Mouse (Mus musculus) mouse trophoblast stem cell (cell line): ENCODE measurements around the gene Ap3d1.

Source experiments
- in situ Hi-C, 2 experiments: fragments of 300-500 bp; cut with MseI, MboI; formaldehyde crosslinking; loops; 2 replicates in 1 of 2; 3 replicates in 1 of 2; pipeline ENCODE4 v1.15.1; 2025

Ap3d1 gene

DNA sequence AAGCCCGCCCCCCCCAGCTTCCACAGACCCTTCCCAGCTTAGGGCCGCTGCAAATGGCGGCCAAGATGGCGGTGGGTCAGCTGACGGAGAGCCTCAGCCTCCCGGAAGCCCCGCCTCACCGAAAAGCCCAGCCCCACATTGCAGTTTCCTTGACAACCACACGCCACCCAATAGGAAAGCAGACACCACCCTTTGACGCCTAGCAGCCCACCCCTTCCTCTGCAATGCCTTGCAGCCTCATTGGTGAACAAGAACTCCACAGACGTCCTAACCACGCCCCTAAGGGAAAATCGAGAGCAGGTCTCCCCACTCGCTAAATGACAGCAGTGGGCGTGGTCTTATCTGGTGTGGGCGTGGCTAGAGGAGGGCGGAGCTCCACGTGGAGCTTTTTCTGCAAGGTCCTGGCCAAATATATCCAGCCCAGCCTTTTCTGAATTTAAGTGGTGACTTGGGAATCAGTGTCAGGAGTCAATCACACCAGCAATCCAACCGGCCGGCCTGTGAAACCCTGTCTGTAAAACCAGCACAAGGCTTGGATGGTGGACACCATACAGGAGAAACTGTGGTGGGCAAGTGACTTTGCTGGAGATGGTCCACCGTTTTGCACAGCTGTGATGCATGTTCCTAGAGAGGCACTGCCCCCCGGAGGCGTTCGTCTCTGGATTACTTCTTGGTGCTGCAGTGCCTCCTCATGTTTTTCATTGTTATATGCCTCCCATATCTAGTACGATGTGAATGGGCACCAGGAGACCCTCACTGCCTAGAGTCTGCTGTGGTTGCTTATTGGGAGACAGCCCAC, at the start of gene Ap3d1:
Gene Ap3d1, minus strand, starts transcription at position 85 of the 799 bp plus-strand sequence.
- in situ Hi-C loops: loop anchor here in 1 of 2 experiments (10.0 kb wide), 1 partner anchor 132 kb away; the partner anchor contains the start of gene Tmprss9

DNA sequence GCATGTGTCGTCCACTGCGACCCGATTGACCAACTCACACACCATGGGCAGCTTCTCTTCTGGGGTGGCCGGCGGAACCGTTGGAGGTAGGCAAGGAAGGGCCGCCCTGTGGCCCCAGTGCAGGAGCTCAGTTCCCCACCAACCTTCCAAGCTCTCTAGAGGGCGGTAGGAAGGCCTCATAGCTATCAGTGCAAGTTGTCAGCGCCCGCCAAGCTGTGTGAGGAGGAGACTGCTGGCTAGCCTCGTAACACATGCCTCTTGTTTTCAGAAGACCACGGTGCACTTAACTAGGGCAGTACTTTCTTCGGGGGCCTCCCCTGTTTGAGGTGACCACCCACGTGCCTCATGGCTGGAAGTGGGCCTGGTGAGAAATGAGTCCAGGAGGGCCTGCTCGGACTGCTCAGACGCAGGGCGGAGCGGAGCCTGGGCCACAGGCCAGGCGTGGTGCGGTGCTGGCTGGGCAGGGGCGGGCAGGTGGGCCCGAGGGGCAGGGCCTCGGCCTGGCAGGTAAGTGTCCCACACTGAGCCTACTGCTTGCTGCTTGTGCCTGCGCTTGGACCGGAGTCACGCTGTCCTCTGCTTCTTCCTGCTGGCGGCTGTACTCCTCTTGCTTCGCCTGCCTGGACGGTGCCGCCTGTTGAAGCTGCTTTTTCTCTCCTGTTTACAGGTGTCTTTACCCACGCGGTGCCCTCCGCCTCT, 49.6 kb upstream of the Ap3d1 start:
- in situ Hi-C loops: no loop called here

DNA sequence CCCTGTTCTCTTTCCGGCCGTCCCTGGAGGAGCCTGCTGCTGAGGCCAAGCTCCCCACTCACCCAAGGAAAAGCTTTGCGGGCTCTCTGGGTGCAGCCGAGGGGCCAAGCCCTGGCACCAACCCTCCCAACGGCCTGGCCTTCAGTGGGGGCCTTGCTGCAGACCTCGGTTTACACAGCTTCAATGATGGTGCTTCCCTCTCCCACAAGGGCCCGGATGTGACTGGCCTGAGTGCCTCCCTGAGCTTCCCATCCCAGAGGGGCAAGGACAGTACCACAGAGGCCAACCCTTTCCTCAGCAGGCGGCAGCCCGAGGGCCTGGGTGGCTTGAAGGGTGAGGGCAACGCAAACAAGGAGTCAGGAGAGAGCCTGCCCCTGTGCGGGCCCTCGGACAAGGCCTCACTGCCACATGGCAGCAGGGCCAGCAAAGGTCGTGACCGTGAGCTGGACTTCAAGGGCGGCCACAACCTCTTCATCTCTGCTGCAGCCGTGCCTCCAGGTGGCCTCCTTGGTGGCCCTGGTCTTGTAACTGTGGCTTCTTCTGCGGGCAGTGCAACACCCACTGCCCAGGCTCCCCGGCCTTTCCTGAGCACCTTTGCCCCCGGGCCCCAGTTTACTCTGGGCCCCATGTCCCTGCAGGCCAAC, 48.8 kb upstream of the Ap3d1 start:
- in situ Hi-C loops: no loop called here

DNA sequence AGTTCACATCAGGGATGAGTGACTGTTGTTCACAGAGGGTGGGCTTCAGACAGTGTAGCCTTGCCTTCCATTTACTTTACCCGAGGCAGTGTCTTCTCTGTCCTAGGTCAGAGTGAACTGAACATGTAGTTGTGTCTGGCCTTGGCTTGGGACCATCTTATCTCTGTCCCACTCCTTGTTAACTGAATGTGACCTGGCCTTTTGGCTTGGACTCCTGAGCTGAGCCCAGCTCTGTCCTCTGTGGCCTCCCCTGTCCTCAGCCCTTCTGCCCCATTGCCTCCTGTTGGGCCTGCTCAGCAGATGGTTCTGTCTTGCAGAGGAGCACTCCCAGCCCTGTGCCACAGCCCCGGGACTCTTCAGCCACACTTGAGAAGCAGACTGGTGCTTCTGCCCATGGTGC, 45.5 kb upstream of the Ap3d1 start:
- in situ Hi-C loops: no loop called here

DNA sequence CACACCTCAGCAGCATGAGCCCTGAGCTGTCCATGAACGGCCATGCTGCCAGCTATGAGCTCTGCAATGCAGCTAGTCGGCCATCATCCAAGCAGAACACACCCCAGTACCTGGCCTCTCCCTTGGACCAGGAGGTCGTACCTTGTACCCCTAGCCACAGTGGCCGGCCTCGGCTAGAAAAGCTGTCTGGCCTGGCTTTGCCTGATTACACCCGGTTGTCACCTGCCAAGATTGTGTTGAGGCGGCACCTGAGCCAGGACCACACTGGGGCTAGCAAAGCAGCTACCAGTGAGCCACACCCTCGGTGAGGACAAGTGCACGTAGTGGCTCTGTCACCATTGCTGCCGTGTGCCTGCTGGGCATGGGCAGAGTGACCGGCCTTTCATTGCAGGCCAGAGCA, 43.9 kb upstream of the Ap3d1 start:
- in situ Hi-C loops: no loop called here

DNA sequence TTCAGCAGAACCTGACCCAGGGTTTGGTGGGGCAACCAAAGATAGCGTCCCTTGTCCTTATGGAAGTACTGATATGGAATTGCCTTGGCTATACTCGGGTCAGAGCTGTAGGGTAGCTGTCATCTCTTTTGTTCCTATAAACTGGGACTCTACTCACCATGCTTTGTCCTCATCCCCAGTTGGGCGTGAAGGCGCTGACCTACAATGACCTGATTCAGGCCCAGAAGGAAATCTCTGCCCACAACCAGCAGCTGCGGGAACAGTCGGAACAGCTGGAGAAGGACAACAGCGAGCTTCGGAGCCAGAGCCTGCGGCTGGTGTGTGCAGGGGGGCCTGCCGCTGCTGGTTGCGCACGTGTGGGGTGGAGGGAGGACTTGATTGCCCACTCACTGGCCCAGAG, 42.8 kb upstream of the Ap3d1 start:
- in situ Hi-C loops: no loop called here

DNA sequence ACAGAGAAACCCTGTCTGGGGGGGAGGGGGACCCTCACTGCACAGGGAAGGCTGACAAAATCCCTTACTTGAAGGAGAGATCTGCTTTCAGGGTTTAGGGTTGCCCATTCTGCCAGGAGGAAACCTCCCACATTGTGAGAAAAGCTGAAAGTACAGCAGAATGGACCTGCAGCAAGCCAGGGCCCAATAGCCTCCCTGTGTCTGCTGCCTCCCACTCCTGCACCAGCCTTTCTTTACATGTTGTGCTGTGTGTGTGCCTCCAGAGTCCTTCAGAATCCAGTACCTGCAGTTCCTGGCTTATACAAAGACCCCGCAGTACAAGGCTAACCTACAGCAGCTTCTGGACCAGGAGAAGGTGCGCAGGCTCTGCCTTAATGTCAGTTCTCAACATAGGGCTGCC, 42.2 kb upstream of the Ap3d1 start:
- in situ Hi-C loops: no loop called here

DNA sequence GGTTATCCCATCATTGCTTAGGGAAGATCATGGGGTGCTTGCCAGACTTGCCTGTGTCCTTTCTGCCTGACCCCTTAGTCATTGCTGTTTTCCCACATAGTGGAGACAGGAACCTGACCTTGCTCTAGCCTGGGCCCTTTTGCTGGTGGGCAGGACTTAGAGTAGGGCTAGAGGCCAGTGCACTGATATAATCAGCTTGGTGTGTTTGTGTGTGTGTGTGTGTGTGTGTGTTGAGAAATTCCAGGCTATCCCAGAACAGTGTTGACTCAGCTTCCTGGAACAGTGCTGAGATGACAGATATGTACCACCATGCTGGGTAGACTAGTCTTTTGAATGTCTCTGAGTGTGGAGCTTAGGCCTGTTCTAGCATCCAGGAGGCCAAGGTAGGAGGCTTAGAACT, 37.5 kb upstream of the Ap3d1 start:
- in situ Hi-C loops: no loop called here

DNA sequence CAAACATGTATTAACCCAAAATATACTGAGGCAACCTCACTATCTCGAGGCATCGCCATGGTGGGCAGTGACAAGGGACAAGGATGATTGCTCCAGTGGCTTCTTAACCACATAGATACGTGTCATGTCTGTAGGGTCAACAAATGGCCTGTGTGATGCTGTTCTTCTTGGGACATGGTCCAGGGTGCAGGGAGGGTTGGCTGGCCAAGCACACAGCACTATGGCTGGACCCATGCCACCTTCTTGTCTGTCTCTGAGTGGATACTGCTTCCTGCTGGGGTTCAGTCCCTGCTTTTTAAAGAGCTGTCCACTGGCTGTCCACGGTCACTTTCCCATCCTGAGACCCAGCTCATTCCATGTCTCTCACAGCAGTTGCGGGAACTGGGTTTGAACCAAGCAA, 35.1 kb upstream of the Ap3d1 start:
- in situ Hi-C loops: no loop called here

DNA sequence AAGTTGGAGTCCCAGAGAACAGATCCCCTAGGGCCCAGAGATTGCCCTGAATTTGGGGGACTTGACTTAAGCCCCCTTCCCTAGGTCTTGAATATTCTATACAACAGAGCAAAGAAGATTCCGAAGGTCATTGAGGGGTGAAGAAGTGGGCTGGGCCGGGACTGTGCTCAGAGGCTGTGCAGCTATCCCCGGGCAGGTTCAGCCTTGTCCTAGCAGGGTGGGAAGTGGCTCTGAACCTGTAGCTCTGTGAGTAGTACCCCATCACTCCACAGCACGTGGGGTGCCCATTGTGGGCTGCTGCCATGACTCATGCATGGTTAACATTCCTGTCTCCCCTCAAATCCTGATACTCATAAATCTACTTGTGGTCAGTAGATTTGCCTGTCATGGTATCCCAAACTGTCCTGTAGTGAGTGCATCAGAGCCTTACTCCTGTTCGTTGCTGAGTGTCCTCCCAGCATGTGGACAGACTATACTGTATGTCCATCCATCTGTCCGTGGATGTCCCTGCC, 34.4 kb upstream of the Ap3d1 start:
- in situ Hi-C loops: no loop called here

DNA sequence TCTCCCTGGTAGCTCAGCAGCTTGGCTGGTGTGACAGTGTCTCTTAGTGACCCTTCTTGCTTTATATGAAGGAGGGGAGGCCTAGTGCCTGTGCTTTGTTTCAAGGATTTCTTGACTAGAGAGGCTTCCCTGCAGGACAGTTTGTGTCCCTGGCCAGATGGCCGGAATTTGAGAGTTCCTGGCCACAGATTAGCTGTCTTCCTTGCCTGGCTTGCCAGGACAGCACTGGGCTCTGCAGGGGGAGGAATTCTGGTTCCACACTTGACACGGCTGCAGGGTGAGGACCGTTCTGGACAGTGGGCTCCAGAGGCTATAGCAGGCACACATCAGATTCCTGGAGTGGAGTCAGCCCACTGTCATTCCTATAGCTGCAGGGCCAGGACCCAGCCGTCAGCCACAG, 33.7 kb upstream of the Ap3d1 start:
- in situ Hi-C loops: no loop called here

DNA sequence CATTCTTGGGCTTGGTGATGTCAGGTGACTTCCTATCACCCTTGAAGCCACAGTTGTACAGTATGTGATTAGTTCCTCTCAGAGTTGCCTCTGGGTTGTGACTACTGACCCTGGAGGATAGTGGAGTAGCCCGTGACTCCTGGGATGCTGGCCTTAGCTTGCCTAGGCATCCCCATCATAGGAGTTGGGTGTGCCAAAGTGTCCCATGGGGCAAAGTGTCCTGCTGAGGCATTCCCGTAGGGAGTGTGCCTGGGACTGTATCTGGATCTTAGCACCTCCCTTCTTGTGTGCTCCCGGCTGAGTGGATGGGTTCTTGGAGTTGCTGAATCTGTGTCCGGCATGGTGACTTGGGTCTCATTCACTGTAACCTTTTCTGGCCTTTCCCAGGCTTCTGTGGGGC, 32.9 kb upstream of the Ap3d1 start:
- in situ Hi-C loops: no loop called here

DNA sequence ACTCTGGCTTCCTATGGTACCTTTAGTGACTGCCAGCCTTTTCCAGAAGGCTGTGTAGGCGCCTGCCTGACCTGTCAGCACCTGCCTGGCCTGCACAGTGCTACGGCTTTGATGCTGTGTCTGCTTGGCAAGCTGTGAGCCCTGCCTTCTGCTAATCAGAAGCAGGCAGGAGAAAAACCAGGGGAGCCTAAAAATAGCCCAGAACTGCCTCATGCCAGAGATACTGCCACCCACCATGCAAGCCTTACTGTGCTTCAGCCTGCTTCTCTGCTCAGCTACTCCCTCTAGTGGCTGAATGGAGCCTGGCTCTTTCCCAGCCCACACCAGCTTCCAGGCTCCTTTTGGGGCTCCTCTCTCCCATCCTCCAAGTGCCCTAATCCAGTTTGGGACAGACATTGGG, 32.5 kb upstream of the Ap3d1 start:
- in situ Hi-C loops: no loop called here

DNA sequence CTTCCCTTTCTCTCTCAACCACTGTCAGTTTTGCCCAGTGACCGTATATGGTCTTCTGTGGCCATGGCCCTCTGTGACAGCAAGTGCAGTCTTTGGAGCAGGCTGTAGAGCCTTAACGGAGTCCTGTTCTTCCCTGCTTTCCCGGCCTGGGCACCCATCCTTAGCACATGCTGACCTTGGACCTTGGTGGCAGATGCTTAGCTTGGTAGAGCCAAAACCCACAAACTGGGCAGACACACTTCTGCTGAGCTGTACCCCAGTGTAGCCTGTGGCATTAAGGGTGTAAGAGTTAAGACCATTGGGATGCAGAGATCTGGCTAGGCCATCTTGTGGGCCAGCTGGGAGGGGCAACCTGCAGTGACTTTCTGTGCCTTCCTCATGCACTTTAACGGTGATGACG, 31.8 kb upstream of the Ap3d1 start:
- in situ Hi-C loops: no loop called here

DNA sequence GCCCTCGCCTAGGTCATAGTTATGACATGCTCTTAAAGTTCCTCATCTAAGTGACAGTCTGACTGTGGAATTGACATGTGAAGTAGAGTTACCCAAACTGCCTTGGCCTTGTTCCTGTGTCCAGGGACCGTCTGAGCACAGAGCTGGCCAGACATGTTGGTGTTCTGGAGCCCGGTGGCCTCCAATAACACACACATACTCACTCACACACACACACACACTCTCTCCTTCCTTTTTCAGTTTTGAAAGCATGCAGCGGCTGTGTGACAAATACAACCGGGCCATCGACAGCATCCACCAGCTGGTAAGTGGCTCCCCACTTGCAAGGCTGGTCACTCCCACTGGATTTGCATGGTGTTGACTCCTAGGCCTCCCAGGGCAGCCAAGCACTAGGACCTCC, 26.3 kb upstream of the Ap3d1 start:
- in situ Hi-C loops: no loop called here

DNA sequence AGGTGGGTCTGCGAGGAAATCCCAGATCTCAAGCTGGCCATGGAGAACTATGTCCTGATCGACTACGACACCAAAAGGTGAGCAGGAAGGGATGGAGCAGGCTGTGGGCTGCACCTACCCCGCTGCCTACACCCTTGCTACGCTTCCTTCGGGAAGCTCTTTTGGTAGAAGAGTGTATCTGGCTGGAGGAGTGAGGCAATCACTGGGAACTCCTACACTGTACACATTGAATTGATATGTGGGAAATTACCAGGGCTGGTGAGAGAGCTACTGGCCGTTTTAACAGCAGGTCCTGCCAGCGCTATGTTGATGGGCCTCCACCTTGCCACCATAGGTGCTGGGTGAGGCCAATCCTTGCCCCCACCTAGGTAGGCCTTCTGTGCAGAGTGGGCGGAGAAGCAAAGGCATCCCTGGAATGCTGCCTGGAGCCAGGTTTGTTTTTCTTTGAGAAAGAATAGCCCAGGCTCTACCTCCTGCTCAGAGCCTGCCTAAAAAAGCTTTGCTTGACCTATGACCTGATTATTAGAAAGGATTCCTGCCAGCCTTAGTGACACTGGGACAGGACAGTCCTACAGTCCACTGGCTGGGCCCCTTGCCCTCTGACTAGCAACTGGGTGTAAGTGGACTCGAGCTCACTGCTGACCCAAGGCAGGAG, 24.2 kb upstream of the Ap3d1 start:
- in situ Hi-C loops: no loop called here

DNA sequence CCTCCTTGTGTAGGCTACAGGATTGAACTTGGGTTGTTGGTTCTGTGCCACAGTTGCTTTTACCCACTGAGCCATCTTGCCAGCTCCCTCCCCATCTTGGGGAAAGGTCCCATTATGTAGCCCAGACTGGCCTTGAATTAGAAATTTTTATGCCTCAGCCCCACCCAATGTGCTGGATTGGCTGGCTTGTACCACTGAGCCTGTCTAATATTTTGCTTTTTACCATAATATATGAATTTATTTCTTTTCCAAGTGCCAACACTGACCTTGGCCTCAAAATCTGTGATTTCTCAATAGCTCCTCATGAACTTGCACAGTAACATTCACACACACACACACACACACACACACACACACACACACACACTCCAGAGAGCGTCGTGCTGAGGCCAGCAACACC, 23.7 kb upstream of the Ap3d1 start:
- in situ Hi-C loops: no loop called here

DNA sequence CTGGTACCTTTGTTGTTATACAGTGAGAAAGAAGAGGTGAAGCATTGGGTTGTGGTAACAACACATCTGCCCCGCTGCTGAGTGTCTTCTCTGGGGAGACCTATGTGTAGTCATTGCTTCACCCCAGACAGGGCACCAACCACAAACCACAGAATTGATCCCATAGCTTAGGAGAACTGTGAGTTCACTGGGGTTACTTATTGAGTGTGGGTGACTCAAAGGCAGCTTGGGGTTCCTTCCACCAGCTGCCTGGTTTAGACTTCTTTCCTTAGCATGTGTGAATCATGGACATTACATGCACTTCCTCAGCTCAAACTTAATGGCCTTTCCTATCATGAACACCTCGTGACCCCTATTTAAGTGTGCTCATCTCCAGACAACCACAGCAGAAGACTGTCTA, 21.4 kb upstream of the Ap3d1 start:
- in situ Hi-C loops: no loop called here

DNA sequence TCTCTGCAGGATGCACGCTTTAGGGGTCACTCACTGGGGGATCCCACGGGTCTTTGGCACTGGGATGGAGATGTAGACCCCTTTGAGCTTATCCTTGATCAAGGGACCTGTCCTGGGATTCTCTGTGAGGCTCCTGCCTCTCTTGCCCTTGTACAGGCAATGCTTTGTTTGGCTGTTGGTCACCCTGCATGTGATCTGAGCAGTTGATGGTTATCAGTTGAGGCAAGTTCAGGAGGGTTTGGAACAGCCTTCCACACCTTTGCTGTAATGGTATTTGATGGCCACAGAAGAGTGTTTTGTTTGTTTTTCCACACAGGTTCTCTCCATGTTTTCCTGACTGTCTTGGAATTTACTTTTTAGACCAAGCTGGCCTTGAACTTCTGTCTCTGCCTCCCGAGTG, 19.8 kb upstream of the Ap3d1 start:
- in situ Hi-C loops: no loop called here

DNA sequence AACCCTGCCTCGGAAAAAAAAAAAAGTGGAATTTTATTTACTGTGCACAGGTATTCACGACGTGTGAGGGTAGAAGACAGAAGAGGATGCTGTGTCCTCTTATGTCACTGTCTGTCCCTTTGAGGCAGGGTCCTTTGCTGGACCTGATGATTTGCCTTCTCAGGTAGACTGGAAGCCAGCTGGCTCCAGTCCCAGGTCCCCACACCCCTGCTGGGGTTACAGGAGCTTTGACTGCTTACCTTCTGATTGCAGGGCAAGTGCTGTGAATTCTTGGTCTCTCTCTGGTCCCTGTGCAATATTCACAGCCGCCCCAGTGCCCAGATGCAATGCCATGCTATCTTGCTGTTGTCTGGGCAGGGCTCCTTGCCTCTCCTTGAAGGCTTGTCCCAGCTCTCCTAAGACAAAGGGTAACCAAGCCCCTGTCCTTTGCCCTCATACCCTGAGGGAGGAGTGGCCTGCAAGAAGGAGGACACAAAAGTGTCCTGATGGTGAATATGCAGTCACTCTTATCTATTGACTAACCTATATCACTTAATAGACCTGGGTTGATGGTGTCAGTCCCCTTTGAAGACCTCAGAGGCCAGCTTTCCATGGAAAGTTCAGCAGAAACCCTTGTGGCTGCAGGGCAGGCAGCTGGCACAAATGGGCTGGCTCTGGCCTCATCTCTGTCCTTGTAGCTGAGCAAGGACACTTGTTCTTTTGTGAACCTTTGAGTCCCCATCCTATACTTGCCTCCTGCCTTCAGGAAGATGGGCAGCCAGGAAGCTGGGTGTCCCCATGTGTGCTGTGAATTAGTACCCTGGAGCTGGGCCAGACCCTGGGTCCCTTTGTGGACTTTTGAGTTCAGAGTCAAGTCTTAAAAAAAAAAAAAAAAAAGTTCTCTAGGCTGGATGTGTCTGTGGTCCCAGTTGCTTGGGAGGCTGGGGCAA, 18.8 kb upstream of the Ap3d1 start:
- in situ Hi-C loops: no loop called here

DNA sequence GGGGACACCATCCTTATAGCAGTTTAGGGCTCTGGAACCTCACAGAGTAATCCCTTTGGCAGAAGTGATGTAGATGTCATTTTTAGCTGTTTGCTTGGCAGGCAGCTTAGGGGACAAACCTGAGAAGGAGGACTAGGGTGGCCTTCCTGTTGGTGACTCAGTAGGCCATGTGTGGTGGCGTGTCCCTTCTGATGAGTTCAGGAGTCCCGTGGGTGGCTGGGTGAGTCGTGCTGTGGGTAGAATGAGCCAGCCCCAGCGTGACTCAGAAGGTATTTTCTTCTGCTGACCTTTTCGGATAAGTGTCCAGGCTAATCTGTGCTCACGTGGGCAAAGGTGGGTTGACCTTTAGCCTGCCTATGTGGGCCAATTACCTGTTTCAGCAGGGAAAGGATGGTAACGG, 16.6 kb upstream of the Ap3d1 start:
- in situ Hi-C loops: no loop called here
